Mouse (Mus musculus) testis, adult 2 months (tissue): ENCODE data around the gene Gabpa.

ENCODE experiments used
- CTCF ChIP-seq: fragments of 200-500 bp; IDR thresholded peaks from 2 replicates; pipeline ENCODE4 v1.5.1; 2012; ENCODE audit warnings: low read depth, mild to moderate bottlenecking, inconsistent platforms, low read length, moderate library complexity; ENCODE audit not compliant: control insufficient read depth, insufficient read depth, insufficient replicate concordance
- POLR2A ChIP-seq: fragments of 200-500 bp; IDR thresholded peaks from 2 replicates; pipeline ENCODE4 v1.6.1; 2012; ENCODE audit warnings: low read depth, mild to moderate bottlenecking, inconsistent platforms, low read length, moderate library complexity; ENCODE audit not compliant: control insufficient read depth

DNA sequence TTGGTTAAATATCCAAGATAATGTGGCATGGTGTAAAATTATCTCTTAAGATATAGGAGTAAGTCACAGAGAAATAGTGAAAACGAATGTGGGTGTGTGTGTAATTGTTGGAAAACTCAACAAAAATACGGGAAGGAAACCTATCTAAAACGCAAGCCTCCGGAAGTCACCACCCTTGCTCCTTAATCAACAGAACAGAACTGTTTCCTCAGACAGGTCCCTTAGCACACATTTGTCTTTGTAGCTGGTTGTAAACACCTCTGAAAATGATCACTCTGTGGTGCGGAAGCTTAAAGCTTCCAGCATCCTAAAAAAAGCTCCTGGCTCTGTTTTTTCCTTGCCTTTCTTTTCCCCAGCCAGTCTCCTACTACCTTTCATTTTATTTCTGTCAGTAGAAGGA is 29.9 kb upstream of the Gabpa start:
- TF ChIP-seq POLR2A (no peak), CTCF (no peak)
